Mouse (Mus musculus) hindbrain, embryonic 16.5 days (tissue): ENCODE results near the gene Dlgap1. TPM values are rescaled to one million over a fixed set of nuclear protein-coding genes. Genes with fewer than 3 reads are reported as not detected.

Experiments
- ATAC-seq: fragments of 200-750 bp; cut with Nextera tagmentation; 2 replicates; pipeline ENCODE4 v1.8.0; 2017; ENCODE audit warnings: moderate TSS enrichment, moderate library complexity
- H3K27ac ChIP-seq: fragments of 300-500 bp; sonication (generic); 2 replicates; pipeline ENCODE4 v1.5.1; 2014; ENCODE audit warnings: low read depth, mild to moderate bottlenecking, control low read depth, low read length, moderate library complexity
- H3K27me3 ChIP-seq: fragments of 300-500 bp; sonication (generic); replicated peaks from 2 replicates; pipeline ENCODE4 v1.6.1; 2014; ENCODE audit warnings: low read length; ENCODE audit not compliant: control insufficient read depth, insufficient read depth
- H3K36me3 ChIP-seq: fragments of 300-500 bp; sonication (generic); 2 replicates; pipeline ENCODE4 v1.6.1; 2014; ENCODE audit warnings: mild to moderate bottlenecking, low read length, moderate library complexity, mixed read lengths; ENCODE audit not compliant: control insufficient read depth, insufficient read depth
- H3K4me1 ChIP-seq: fragments of 300-500 bp; sonication (generic); 2 replicates; pipeline ENCODE4 v1.6.1; 2014; ENCODE audit warnings: low read depth, low read length; ENCODE audit not compliant: control insufficient read depth, insufficient read depth
- H3K4me2 ChIP-seq: fragments of 300-500 bp; sonication (generic); 2 replicates; pipeline ENCODE4 v1.6.1; 2014; ENCODE audit warnings: mild to moderate bottlenecking, low read length, control low read depth, moderate library complexity
- H3K4me3 ChIP-seq: fragments of 300-500 bp; sonication (generic); 2 replicates; pipeline ENCODE4 v1.5.1; 2014; ENCODE audit warnings: mild to moderate bottlenecking, low read length, control low read depth, moderate library complexity
- H3K9ac ChIP-seq: fragments of 300-500 bp; sonication (generic); 2 replicates; pipeline ENCODE4 v1.6.1; 2014; ENCODE audit warnings: low read depth, mild to moderate bottlenecking, control low read depth, low read length, moderate library complexity
- H3K9me3 ChIP-seq: fragments of 300-500 bp; sonication (generic); 2 replicates; pipeline ENCODE4 v1.6.1; 2014; ENCODE audit warnings: mild to moderate bottlenecking, low read length, moderate library complexity; ENCODE audit not compliant: control insufficient read depth
- WGBS: fragments of 180-500 bp; shearing (Covaris S2); extraction: QIAGEN DNeasy Blood & Tissue Kit; methylation state at CpG from one replicate; pipeline ENCODE4 v1.1.7; 2014; 5-methylcytosine and 5-hydroxymethylcytosine counted together
- polyA plus RNA-seq: library from polyadenylated mRNA; unstranded; fragments of >200 nt; fragmentation: Nextera tagmentation; extraction: Ambion mirVana; gene quantifications from 2 replicates; pipeline ENCODE4 v1.2.1, GENCODE M21; 2015

The Dlgap1 gene
- polyA plus RNA-seq, 1 experiment from 2014 or later = 39.5 TPM

GRCm38 (mm10) chr17:70507759-70508158 lies 538.9 kb downstream of the Dlgap1 start:
- H3K27ac ChIP-seq = no peak overlapping the region
- WGBS = 34% methylated on average over 4 of the region's 4 CpGs

DNA sequence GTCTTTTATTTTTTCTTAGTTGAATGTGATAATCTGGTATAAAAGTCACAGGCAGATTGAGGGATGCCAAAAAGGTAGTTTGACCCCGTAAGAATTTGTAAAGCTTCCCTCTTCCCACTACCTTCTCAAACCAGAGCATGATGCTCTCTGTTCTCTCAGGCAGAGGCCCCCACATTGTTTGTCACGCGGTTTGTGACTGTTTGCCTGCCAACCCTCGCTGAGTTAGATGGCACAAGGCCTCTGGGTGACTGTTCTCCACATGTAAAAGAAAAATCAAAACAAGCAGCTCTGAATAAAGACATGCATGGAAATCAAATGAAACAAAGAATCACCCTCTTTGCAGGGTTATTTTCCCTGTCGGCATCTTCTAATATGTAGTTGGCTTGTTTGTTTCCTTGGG lies 541.6 kb downstream of the Dlgap1 start:
- H3K4me1 ChIP-seq = no peaks in the 10 kb centered on the region
- H3K27me3 ChIP-seq = no peaks in the 10 kb centered on the region
- no peak overlapping the region for H3K27ac ChIP-seq
- ATAC-seq = no peak
- no peaks in the 10 kb centered on the region for H3K9me3 ChIP-seq
- no peak overlapping the region for H3K4me2 ChIP-seq
- no peak overlapping the region for H3K9ac ChIP-seq
- 75% methylated on average over 5 of the region's 5 CpGs for WGBS
- H3K36me3 ChIP-seq = no peaks in the 10 kb centered on the region
- H3K4me3 ChIP-seq = no peak overlapping the region

More at GRCm38 (mm10) chr17:70507759-70508158, 538.9 kb downstream of the Dlgap1 start:
- H3K9ac ChIP-seq = no peak overlapping the region
- no peaks in the 10 kb centered on the region for H3K27me3 ChIP-seq
- H3K36me3 ChIP-seq = no peaks in the 10 kb centered on the region
- no peak for ATAC-seq
- no peak overlapping the region for H3K4me3 ChIP-seq
- H3K4me2 ChIP-seq = no peak overlapping the region
- no peaks in the 10 kb centered on the region for H3K4me1 ChIP-seq
- no peaks in the 10 kb centered on the region for H3K9me3 ChIP-seq

DNA sequence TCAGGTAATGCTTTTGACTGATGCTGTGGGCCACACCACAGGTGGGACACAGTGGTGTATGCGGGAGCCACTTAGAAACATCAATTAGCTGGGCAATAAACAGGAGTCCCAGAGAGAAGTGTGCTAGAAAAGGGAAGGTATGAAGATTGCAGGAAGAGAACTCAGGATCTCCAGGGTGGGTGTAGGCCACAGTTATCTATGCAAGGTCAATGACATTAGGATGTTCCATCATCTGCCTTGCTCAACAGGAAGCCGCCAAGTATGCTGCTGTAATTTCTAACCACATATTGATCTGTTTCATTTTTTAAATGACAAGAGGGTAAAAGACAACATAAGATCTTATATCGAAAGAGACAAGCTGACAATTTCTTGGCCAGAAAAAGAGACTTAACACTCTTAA lies 542.5 kb downstream of the Dlgap1 start:
- no peak overlapping the region for H3K4me3 ChIP-seq
- H3K27ac ChIP-seq = no peak overlapping the region
- 93% methylated on average over 3 of the region's 3 CpGs for WGBS
- H3K27me3 ChIP-seq = no peaks in the 10 kb centered on the region
- H3K9ac ChIP-seq = no peak overlapping the region
- H3K4me2 ChIP-seq = no peak overlapping the region
- no peak for ATAC-seq
- H3K36me3 ChIP-seq = peaks cover 4% of the 10 kb centered on the region
- H3K9me3 ChIP-seq = no peaks in the 10 kb centered on the region
- H3K4me1 ChIP-seq = no peaks in the 10 kb centered on the region

GRCm38 (mm10) chr17:70513736-70514135 lies 544.9 kb downstream of the Dlgap1 start:
- no peak overlapping the region for H3K4me3 ChIP-seq
- 73% methylated on average over 5 of the region's 5 CpGs for WGBS
- no peak overlapping the region for H3K27ac ChIP-seq
- H3K4me2 ChIP-seq = no peak overlapping the region
- H3K36me3 ChIP-seq = peaks cover 8% of the 10 kb centered on the region
- no peak for ATAC-seq
- no peaks in the 10 kb centered on the region for H3K4me1 ChIP-seq
- no peaks in the 10 kb centered on the region for H3K27me3 ChIP-seq
- no peak overlapping the region for H3K9ac ChIP-seq
- H3K9me3 ChIP-seq = no peaks in the 10 kb centered on the region

- Histone ChIP-seq H3K9ac (no peak overlapping the region), H3K4me1 (no peaks in the 10 kb centered on the region), H3K4me2 (no peak overlapping the region), H3K4me3 (no peak overlapping the region), H3K27ac (no peak overlapping the region), H3K27me3 (no peaks in the 10 kb centered on the region), H3K9me3 (no peaks in the 10 kb centered on the region), H3K36me3 (peaks cover 8% of the 10 kb centered on the region)
- ATAC-seq = no peak
- 93% methylated on average over 18 of the region's 18 CpGs for WGBS
Observed at GRCm38 (mm10) chr17:70516506-70516905, 547.6 kb downstream of the Dlgap1 start.

- Histone ChIP-seq H3K27me3 (no peaks in the 10 kb centered on the region), H3K4me1 (0 out of 2 replicates have a peak, but pooled peaks cover 2% of the 10 kb centered on the region), H3K9ac (no peak overlapping the region), H3K36me3 (peaks cover 8% of the 10 kb centered on the region), H3K9me3 (no peaks in the 10 kb centered on the region), H3K4me2 (no peak overlapping the region), H3K27ac (no peak overlapping the region), H3K4me3 (no peak overlapping the region)
- 91% methylated on average over 12 of the region's 12 CpGs for WGBS
- no peak for ATAC-seq
Observed at GRCm38 (mm10) chr17:70517333-70517732, 548.5 kb downstream of the Dlgap1 start.

GRCm38 (mm10) chr17:70521058-70521851 lies 552.4 kb downstream of the Dlgap1 start:
- 62% methylated on average over 5 of the region's 5 CpGs for WGBS
- Histone ChIP-seq H3K27ac (no peak overlapping the region), H3K9me3 (no peaks in the 10 kb centered on the region), H3K27me3 (no peaks in the 10 kb centered on the region), H3K9ac (no peak overlapping the region), H3K4me3 (no peak overlapping the region), H3K4me1 (0 out of 2 replicates have a peak, but pooled peaks cover 2% of the 10 kb centered on the region), H3K4me2 (peak overlapping the region; percentile 45; the same call in 1 of the 2 replicates), H3K36me3 (peaks cover 6% of the 10 kb centered on the region)
- ATAC-seq = no peak

DNA sequence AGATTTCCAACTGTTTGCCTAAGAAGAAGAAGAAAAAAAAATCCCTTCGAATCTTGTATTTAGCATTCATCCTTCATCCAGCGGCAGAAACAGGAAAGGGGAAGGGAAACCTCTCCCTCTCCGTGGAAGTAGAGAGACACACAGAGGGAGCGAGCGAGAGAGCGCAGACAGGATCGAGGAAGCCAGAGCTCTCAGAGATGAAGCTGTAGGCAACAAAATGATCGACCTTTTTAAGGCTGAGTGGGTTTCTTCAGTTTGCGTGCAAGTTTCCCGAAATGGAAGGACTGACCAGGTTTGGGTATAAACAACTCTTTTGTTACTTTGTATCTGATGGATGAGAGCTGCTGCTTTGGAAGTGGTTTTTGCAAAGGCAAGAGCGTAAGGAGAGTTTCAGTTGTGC lies 553.1 kb downstream of the Dlgap1 start:
- Histone ChIP-seq H3K4me2 (peak overlapping the region; percentile 45), H3K9ac (0 out of 2 replicates have a peak overlapping the region, but pooled peaks have one; percentile 4), H3K27me3 (no peaks in the 10 kb centered on the region), H3K36me3 (no peaks in the 10 kb centered on the region; the same call in 1 of the 2 replicates), H3K27ac (peak overlapping the region; percentile 14; the same call in 1 of the 2 replicates), H3K9me3 (no peaks in the 10 kb centered on the region), H3K4me1 (0 out of 2 replicates have a peak, but pooled peaks cover 2% of the 10 kb centered on the region), H3K4me3 (peak overlapping the region; percentile 22)
- WGBS = 38% methylated on average over 11 of the region's 11 CpGs
- peak; percentile 74; the same call in 1 of the 2 replicates for ATAC-seq

DNA sequence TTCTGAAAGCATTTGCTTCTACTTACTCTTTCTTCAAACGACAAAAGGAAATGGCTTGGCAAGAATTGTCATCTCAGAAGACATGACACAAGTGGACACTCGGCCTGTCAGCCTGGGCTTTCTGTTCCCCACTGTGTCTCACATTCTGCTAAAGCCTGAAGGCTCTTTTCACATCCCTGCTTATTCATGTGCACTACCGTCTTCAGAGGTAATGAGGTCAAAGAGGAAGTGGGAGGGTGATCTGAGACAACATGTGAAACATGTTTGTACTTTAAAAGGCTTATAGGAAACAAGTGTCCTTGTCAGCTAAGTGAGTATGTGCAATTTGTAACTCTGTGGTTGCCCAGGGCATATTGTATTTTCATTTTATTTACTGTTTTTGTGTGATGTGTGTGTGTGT lies 557.1 kb downstream of the Dlgap1 start:
- 52% methylated on average over 3 of the region's 3 CpGs for WGBS
- H3K9ac ChIP-seq = no peak overlapping the region
- H3K4me3 ChIP-seq = no peak overlapping the region
- H3K27ac ChIP-seq = no peak overlapping the region
- H3K36me3 ChIP-seq = no peaks in the 10 kb centered on the region
- no peak overlapping the region for H3K4me2 ChIP-seq
- no peaks in the 10 kb centered on the region for H3K27me3 ChIP-seq
- no peaks in the 10 kb centered on the region for H3K9me3 ChIP-seq
- H3K4me1 ChIP-seq = 0 out of 2 replicates have a peak, but pooled peaks cover 2% of the 10 kb centered on the region
- no peak for ATAC-seq
